Mouse (Mus musculus) brain, embryonic 14.5 days (tissue): ENCODE results near the gene Mettl7a3. TPM values are rescaled to one million over a fixed set of nuclear protein-coding genes. Genes with fewer than 3 reads are reported as not detected.
A peak's percentile ranks its signal among the peaks of the same experiment; 100 is the strongest.
"Not testable (repeated sequence)": the region's sequence is repeated elsewhere in the genome, so short reads cannot be mapped to it uniquely, and the experiment has no call there.

Source experiments
- DNase-seq: peaks from one replicate; pipeline ENCODE4 v3.0.0-alpha.2; 2011; ENCODE audit warnings: low read depth
- CTCF ChIP-seq: fragments of 200-500 bp; IDR thresholded peaks from 2 replicates; pipeline ENCODE4 v1.5.1; 2012; ENCODE audit warnings: inconsistent platforms, mild to moderate bottlenecking, moderate library complexity, borderline replicate concordance; ENCODE audit not compliant: insufficient read depth, insufficient read length; ENCODE audit errors: extremely low read depth
- POLR2A ChIP-seq: fragments of 200-500 bp; IDR thresholded peaks from 2 replicates; pipeline ENCODE4 v1.6.1; 2012; ENCODE audit warnings: mild to moderate bottlenecking, inconsistent platforms, borderline replicate concordance; ENCODE audit not compliant: poor library complexity, insufficient read depth, insufficient read length, severe bottlenecking; ENCODE audit errors: extremely low read depth
- polyA plus RNA-seq: library from polyadenylated mRNA; depleted of rRNA; stranded (reverse); fragments of >200 nt; gene quantifications from 2 replicates; pipeline ENCODE4 v1.2.3, GENCODE M21; 2012; rRNA removed

The Mettl7a3 gene
- polyA plus RNA-seq, 1 experiment: 0.11 TPM

- no peak for TF ChIP-seq POLR2A
- TF ChIP-seq CTCF: peak; percentile 71; the same call in 1 of the 2 replicates
- peak; percentile 85 for DNase-seq
These were observed 40.3 kb downstream of the Mettl7a3 start for GRCm38 (mm10) chr15:100375066-100375465.

GRCm38 (mm10) chr15:100377847-100378505 is 43.2 kb downstream of the Mettl7a3 start:
- not testable (repeated sequence) for DNase-seq

- no peak for TF ChIP-seq POLR2A
- no peak for TF ChIP-seq CTCF
- DNase-seq: no peak
These were observed 44.9 kb downstream of the Mettl7a3 start for GRCm38 (mm10) chr15:100379658-100380057.

GRCm38 (mm10) chr15:100380104-100380503 is 45.4 kb downstream of the Mettl7a3 start:
- no peak for TF ChIP-seq CTCF
- TF ChIP-seq POLR2A: no peak
- DNase-seq: no peak

- no peak for TF ChIP-seq POLR2A
- TF ChIP-seq CTCF: no peak
- DNase-seq: no peak
These were observed 51.0 kb downstream of the Mettl7a3 start for GRCm38 (mm10) chr15:100385705-100386104.

- TF ChIP-seq CTCF (no peak), POLR2A (no peak)
- DNase-seq: no peak
These were observed 53.0 kb downstream of the Mettl7a3 start for GRCm38 (mm10) chr15:100387544-100388223.

GRCm38 (mm10) chr15:100388224-100388835 is 53.6 kb downstream of the Mettl7a3 start:
- DNase-seq: no peak
- TF ChIP-seq POLR2A: no peak
- TF ChIP-seq CTCF: no peak

- no peak for DNase-seq
- no peak for TF ChIP-seq CTCF
- TF ChIP-seq POLR2A: no peak
These were observed 54.2 kb downstream of the Mettl7a3 start for GRCm38 (mm10) chr15:100388886-100389285.

Other genes starting within 250 kb of the Mettl7a3 start
- 15.5 and 19.0 TPM in 2 replicates for gene Atf1, start 107.1 kb upstream of the Mettl7a3 start, polyA plus RNA-seq
- not detected in 2 replicates for gene Tmprss12, start 54.1 kb upstream of the Mettl7a3 start, polyA plus RNA-seq
- 11.3 and 12.7 TPM in 2 replicates for gene Mettl7a1, start 30.8 kb upstream of the Mettl7a3 start, polyA plus RNA-seq
- not detected in 2 replicates for gene Methig1, start 18.2 kb downstream of the Mettl7a3 start, polyA plus RNA-seq
- gene Mettl7a2, start 18.3 kb downstream of the Mettl7a3 start, polyA plus RNA-seq: not detected in 2 replicates
- gene Higd1c, start 29.6 kb downstream of the Mettl7a3 start, polyA plus RNA-seq: not detected in 2 replicates
- gene Gm5475, start 87.2 kb downstream of the Mettl7a3 start, polyA plus RNA-seq: 0.03 TPM in 1 of 2 replicates, not detected in the other
- 37.6 and 45.6 TPM in 2 replicates for gene Slc11a2, start 90.1 kb downstream of the Mettl7a3 start, polyA plus RNA-seq
- gene Letmd1, start 134.1 kb downstream of the Mettl7a3 start, polyA plus RNA-seq: 83.8 and 88.4 TPM in 2 replicates
- gene Csrnp2, start 160.6 kb downstream of the Mettl7a3 start, polyA plus RNA-seq: 40.2 and 40.9 TPM in 2 replicates
- 27.3 and 32.3 TPM in 2 replicates for gene Tfcp2, start 217.1 kb downstream of the Mettl7a3 start, polyA plus RNA-seq